Mouse (Mus musculus): ENCODE results near the gene Slc26a3.

GRCm38 (mm10) chr12:31513724-31514503 is 123.2 kb downstream of the Slc26a3 start:
- TF ChIP-seq MYOG (IDR thresholded peaks at IDR 0.05; ENCODE audit: control insufficient read depth in 1 of 3, insufficient read depth in 1 of 3, insufficient read length in 2 of 3, low read depth in 2 of 3): no peak
- no peak for TF ChIP-seq MAX (IDR thresholded peaks at IDR 0.05; ENCODE audit: low read depth)
- no peak for TF ChIP-seq POLR2AphosphoS2 (IDR thresholded peaks at IDR 0.05; ENCODE audit: insufficient read length, low read depth)
- TF ChIP-seq TCF12 (IDR thresholded peaks at IDR 0.05; ENCODE audit: insufficient read depth, poor library complexity, severe bottlenecking): no peak
- no peak for TF ChIP-seq E2F4 (IDR thresholded peaks at IDR 0.05; ENCODE audit: insufficient read depth)
- no peak for TF ChIP-seq POLR2A (IDR thresholded peaks at IDR 0.05; ENCODE audit: insufficient read length, low read depth)
- TF ChIP-seq MYOD1 (IDR thresholded peaks at IDR 0.05; ENCODE audit: control insufficient read depth in 1 of 3, insufficient read length in 2 of 3, low read depth in 2 of 3): no peak
- no peak for TF ChIP-seq USF1 (IDR thresholded peaks at IDR 0.05; ENCODE audit: low read depth)
- no peak for TF ChIP-seq REST (IDR thresholded peaks at IDR 0.05; ENCODE audit: insufficient read depth, insufficient read length)
- TF ChIP-seq SRF (IDR thresholded peaks at IDR 0.05; ENCODE audit: control insufficient read depth, insufficient read length, low read depth): no peak
- no peak for TF ChIP-seq TCF3 (IDR thresholded peaks at IDR 0.05; ENCODE audit: insufficient read length, low read depth)
- TF ChIP-seq CEBPB (IDR thresholded peaks at IDR 0.05; ENCODE audit: insufficient read depth, poor library complexity, severe bottlenecking): no peak

All from myocyte (in vitro differentiated cells).